Mouse (Mus musculus): ENCODE measurements around the gene Adssl1.

Adssl1 gene

DNA sequence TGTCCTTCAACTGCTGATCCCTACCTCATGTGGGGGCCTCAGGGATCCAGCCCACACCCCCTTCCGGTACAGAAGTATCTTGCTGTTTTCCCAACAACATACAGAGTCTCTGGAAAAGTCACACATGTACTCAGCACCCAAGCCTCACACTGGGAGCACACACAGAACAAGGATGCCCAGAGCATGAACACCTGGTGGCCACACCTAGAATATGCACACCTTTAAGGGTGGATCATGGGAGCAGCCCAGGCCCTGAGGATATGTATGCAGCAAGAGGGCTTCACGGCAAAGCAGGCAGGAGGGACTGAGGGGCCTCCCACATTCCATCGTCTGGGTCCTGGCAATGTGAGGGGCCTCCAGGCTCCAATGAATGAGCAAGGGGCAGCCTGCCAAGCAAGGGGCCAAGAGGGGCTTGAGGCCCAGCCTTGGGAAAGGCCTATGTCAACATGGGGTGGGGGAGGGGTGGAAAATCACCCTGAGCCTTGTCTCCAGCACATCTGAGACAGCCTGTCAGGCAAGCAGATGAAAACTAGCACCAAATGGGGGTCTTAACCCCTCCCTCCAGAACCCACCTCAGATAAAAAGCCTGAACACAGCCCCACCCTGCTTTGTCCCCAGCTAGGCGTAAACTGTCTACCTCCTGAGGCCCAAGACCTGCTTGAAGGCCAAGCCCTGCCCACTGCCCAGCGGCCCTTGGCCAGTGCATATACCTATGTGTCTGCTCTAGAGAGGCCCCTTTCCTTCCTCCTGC is 40.9 kb downstream of the Adssl1 start:
- DNase-seq = peak; percentile 82 to 92

DNA sequence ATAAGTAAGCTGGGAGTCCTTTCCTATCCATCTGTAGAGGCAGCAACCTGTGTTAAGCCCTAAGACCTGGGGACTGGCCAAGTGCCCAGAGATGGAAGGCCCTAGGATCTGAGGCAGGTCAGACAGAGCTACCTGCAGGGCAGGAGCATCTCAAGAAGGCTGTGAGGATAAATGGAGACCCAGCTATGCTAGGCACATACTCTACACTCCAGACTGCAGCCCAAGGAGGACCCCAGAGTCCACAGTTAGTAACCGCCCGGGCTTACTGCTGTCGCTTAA is 41.4 kb downstream of the Adssl1 start:
- no peak for DNase-seq

DNA sequence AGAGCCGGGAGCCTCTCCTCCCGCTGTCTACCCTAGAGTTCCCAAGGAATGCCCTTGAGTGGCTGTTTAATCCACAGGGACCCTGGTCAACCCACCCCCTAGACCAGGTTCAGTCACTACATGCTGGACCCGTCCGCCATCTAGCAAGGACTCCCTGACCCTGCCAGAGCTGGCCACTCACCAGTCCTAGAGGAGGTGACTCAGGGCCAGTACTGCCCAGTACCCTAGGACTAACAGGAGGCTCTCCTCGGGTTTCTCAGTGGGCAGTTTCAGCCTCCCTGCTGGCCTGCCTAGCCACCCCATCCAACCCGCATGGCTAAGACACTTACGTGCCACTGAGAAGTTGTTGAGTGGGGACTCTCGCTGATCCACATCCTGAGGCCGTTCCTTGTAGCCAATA is 42.0 kb downstream of the Adssl1 start:
- DNase-seq = no peak

DNA sequence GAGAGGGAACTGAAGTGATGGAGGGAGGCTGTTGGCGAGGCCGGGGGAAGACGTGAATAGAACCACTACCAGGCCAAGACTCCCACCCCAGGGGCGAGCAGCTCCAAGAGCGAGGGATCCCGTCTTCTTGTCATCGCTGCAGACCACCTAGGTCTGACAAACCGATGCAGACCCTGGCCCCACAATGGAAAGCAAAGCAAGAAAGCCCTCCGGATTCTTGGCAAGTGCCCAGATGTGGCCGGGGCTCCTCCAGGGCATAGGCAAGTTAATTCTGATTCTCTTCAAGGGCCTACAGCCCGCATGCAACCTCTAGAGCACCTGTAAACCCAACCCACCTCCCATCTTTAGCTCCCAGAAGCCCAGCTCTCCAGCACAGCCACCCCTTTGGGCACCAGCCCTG is 43.5 kb downstream of the Adssl1 start:
- DNase-seq = no peak

DNA sequence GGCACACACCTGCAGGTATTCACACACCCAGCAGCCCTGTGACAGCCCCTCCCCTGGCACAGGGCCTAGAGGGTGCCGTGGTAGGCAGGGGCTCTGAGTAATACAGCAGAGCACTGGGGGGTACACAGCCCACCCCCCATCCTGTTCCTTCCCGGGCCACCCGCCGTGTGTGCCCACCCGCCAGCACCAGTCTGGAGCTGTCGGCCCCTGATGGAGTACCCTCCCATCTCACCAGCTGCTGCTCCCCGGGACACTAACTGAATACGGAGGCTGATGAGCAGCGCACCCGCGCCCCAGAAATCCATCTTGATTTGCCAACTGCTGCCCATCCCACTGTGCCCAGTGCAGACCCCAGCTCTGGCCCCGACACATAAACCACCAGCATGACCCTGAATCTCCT is 43.9 kb downstream of the Adssl1 start:
- no peak for DNase-seq

DNA sequence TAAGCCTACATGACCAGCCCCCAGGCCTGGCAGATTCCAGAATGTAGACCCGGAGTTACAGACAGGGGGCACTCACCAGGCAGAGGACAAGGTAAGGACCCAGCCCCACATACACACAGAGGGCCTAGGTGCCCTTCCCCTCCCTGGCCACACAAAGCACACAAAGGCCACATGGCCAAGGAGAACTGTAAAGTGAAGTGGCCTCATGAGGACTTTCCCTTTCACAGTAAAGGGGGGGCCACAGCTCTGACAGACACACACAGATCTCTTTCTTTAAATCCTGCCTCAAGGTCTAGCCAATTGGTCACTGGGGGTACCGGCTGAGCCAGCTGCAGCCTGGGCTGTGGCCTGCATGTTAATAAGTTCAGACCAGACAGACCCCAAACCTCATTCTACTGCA is 44.3 kb downstream of the Adssl1 start:
- DNase-seq = no peak

DNA sequence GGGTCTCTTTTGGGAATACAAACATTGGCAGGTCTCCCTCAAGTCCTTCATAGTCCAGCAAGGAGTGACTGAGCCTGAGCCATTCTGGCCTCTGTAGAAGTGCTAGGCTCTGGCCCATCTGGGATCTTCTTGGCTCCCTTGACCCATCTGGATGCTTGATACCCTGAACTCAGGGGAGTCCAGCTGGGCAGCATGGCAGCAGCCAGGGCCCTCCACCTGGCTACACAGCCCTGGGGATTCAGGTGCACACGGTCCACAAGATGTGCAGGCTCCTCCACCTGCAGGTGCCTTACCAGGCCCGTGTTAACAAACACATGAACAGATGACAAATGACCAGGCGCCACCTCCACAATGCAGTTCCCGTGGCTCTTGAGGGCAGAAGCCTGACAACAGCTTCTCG is 44.8 kb downstream of the Adssl1 start:
- no peak for DNase-seq

DNA sequence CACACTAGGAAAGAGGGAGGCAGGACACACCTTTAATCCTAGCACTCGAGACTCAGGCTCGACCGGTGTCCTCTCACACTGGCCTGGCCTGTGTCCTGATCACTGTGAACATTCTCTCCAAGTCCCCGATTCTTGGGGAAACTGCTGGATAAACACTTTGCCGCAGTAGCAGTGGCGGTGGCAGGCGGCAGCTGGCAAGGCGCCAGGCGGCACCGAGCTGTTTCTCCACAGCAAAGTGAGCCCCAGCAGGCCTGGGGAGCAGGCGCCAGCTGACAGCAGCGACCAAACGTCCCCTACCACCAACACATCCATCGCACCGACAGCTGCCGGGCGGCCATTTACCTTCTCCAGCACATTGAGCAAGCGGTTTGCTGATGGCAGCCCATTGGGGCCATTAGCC is 45.6 kb downstream of the Adssl1 start:
- peak; percentile 87 to 93 for DNase-seq

DNA sequence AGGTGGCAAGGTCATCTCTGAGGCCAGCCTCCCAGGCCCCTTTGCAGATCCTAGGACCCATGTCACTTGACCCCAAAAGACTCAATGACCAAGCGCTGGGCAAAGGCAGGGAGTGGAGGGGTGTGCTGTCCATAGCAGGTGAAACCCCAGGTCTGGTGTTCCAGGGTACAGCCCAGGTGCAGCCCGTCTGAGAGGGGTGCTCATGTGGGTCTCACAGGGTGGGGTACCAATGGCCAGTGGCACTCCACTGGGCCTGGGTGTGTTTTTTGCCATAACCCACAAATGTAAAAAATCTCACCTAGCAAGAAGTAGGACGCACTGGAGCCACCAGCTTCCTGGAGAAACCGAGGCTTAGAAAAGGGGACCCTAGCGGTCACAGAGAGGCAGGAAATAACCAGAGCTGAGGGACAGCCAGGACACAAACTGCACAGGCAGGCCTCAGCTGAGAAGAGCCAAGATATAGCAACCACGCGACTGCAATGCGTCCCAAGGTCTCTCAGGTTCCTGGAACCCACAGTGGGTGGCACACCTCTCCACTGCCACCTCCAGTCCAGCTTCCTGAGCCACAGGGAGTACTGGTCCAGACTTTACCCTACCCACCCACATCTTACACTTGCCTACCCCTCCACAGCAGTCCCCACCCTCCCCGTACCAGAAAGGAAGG is 46.2 kb downstream of the Adssl1 start:
- no peak for DNase-seq

DNA sequence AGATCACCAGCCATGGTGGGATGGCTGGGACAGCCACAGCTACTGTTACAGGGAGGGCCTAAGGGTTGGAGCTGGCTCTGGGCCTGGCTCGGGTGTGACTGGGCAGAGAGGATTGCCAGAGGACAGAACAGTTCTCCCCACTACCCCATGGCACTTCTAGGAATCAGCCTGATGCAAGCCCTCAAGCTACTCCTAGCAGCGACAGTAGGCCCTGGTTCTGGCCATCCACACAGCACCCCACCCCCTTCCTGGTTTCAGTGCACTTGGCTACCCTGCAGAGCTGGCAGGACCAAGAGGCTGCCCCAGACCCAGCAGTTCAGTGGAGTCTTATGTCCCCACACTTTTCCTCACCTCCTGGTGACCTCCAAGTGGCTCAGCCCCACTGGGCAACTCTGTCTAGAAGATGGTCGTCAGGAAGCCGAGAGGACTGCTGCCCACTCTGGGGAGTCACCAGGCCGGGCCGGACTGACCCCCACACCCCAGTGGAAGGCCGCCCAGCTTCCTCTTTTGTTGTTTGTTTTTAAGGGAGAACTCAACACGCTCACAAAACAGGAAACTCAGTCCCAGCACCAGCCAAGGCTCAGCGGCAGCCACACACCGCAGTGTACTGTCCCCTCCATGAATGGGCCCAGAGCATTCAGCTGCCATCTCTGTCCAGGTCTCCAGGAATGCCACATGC is 47.9 kb downstream of the Adssl1 start:
- peak; percentile 63 to 64 for DNase-seq

DNA sequence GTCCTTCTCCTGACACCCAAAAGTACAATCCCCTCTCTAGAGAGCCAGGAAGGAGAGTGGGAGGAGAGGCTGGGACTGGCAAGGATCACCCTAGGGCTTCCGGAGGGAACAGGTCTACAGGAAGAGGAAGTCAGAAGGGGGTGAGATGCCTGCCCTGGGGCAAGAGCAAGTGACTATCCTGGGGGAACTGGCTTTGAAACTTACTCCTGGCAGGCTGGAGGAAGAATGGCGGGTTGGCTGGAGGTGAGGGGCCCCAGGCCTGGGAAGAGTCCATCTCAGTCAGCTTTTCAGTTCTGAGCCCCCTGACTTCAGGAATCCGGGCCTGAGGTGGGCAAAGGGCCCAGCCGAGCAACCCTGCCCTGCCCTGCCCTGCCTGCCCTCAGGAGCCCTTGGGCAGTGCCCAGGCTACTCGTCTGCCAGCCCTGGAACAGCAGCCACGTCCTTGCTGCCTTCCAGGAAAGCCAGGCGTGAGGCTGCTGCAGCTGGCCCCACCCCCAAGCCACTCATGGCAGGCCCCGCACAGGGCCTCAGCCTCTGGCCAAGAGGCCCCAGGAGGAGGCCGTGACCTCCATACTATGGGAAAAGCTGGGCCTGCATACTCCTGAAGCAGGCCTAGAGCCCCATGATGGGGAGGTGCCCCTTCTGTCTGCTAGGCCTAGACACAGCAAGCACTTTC is 51.0 kb downstream of the Adssl1 start:
- peak in 1 of 2 experiments; percentile 72 for DNase-seq

DNA sequence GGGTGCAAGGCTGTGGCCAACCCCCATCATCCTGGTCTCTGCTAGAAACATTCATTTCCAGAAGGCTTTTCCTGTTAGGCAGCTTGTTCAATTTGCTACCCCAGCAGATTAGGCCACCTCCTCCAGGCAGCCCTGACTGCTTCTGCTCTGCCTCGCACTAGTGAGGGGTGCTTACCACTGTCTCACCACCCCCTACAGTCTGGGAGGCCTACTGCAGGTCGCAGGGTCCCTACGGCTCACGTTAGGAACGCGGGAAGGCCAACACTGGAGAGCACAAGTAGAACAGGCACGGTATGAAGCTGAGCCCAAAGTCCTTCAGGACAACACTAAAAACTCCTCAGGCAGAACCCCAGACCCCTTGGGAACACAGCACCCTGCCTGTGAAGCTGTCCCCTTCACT is 52.0 kb downstream of the Adssl1 start:
- no peak for DNase-seq

DNA sequence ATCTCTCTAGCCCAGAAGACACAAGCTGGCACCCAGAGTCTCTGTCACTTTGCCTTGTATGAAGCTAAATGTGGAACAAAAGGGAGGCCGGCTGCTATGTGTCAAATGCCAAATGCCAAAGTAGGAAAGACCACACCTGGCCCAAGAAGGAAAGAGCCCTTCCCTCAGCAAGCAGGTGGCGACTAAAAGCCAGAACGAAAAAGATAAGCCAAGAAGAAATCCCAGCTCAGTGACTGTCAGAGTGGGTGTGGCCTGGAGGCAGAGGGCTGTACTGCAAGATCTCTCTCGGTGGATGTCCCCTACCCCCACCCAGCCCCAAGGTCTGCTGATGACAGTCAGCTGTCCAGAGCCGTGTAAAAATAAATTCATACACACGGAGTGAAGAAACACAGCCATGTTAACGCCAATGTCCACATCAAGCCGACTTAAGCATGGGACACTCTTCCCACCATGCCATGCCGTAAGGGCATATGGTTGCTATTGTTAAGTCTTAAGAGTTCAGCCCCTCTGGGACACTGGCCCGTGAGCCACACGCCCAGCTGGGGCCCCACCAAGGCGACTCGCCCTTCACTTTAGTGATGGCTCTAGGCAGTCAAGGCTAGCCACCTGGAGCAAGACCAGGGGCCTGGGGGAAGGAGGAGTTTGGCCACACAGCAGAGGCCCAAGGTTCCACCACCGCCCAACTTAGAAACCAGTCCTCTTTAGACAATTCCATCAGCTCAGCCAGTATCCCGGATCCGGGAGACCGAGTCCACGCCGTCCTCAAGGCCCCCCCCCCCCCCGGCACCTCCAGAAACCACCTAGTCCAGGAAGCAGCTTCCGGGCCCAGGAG is 53.1 kb downstream of the Adssl1 start:
- DNase-seq = peak; percentile 66 to 72

DNA sequence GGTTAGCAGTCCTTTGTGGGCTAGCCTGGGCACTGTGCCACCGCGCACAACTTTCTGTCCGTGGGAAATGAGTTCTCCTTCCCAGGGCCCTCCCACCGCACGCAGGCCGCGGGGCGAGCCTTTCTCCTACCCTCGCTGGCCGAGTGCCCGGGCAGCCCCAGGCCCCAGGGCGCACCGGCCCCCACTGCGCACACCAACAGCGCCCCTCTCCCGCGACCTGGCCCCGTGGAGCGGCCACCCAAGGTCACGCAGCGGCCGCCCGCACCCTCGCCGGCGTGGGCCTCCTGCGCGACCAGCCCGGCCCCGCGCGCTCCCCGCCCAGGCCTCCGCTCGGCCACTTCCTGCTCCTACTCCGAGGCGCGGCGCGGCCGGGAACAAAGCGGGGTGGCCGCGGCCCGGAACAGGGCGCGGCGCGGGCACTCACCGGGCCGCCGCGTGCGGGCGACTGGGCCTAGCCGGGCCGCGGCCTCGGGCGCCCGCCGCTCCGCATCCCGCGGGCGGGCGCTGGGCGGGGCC is 53.8 kb downstream of the Adssl1 start:
- DNase-seq = peak; percentile 71 to 78

DNA sequence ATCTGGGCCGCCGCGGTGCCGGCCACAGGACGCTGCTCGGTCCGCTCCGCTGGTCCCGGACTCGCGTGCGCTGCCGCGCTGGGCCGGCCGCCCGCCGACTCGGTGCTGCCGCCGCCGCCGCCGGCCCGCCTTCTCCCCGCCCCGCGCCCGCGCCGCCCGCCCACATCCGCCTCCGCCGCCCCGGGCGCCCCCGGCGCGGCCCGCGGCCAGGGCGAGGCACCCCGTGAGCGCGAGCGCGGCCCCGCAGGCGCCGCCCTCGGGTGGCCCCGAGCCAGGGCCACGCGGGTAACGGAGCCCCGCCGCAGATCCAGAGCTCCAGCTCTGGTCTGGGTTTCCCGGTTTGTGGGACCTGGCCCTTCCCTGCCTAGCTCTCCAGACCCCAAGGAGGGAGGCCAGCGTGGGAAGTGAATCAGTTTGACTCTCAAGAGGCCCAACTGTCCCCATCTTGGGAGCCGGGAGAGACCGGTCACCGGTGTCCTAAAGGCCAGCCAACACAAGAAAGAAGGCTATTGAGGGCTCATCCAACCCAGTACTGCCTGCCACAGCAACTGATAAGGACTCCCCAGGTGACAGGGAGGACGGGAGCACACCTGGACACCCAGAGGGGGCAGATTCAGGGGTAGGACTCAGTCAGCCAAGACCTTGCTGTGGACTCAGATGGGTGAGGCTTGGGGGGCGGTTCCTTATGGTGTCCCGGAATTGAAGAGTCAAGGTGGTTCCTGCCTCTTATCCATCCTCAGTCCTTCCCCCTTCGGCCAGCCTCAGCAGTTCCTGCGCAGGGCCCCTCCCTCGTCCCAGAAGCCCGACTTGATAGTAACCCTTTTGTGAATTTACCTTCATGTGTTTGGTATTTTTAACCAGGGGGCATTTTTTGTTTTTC is 54.5 kb downstream of the Adssl1 start, which contains the start of gene Akt1:
Gene Akt1 (minus strand): TSS at position 753 of the 880 bp plus-strand sequence.
- DNase-seq = peak; percentile 68 to 83

DNA sequence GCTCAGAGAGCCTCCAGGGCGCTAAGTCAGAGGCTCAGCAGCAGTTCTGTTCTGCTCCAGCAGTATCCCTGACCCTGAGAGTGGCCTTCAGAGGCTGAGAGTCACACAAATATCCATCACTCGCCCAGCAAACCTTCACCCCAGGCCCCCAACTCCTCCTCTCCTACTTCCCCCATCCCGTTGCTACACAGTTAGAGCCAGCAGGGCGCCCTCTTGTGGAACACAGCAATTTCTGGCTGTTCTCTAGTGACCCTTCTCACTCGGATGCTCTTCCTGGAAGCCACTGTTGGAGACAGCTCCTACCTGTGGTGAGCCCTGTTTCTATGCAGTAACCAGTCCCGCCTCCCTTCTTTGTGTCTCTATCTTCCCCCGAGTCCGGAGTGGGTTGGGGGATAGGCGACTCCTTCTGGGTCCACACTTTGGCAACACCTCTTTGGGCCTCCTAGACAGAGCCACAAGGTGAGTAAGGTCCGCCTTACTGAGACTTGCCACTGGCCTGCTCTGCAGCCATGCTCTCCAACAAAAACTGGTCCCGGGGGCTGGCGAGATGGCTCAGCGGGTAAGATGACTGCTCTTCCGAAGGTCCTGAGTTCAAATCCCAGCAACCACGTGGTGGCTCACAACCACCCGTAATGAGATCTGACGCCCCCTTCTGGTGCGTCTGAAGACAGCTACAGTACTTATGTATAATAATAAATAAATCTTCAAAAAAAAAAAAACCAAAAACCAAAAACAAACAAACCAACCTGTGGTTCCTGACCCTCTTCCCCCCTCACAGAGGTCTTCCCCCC is 55.6 kb downstream of the Adssl1 start:
- DNase-seq = peak; percentile 83 to 92

DNA sequence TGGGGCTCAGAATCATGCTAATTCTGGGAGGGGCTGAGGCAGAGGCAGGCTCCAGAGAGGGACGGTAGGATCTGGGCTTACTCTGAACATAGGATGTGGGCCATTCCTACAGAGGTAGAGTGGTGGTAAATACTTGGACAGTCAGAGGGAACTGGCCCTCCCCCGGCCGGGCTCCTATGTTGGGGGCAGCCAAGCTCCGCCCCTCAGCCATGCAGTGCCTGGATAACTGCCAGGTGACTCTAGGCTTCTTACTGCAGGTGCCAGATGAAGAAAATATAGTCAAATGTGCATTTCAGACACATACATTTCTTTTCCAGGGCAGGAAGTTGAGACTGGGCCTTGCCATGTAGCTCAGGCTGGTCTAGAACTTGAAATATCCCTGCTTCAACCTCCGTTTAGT is 57.2 kb downstream of the Adssl1 start:
- peak in 1 of 2 experiments; percentile 57 for DNase-seq

DNA sequence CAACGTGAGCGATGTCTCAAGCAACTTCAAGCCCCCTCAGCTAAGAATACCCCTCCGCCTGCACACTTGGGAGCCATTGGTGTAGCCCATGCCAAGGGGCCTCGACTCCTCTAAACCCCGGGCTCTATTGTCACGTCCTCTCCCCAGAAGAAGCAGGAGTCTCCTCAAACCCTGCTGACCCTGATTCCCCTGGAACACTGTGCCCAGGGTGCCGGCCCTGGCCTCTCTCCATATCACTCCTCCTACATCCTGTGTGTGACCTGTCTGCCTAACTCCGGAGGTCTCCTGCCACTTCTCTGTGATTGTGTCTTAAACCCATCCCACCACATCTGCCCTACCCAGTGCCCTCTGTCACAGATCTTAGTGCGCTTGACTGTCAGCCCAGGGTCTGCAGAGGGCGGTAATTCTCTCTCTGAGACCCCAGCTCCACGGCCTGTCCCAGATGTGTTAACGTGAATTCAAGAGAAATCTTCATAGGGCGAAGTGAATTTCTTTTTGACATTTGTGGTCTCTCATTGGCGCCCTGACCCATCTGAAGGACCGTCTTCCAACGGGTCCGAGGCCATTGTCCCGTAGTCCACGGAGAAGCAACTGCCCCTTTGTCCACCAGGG is 58.2 kb downstream of the Adssl1 start:
- DNase-seq = no peak

DNA sequence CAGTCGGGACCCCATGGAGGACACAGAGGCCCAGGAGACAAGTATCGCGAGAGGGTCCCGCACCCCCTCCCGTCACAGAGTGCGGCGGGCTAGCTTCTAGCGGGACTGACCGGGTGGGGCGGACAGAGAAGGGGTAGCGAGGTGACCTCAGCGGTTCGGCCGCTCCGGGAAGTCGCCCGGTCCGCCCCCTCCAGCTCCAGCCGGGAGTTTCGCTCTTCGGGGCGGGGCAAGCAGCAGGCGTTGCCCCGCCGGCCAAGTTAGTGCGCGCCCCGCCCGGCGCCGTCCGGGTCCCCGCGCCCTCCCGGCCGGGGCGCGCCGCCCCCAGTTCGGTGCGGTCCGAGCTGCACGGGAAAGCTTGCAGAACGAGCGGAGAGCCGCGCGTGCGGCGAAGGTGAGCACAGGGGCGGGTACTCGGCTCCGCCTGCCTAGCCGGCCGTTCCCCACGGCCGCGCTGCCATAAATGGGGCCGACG is 58.7 kb downstream of the Adssl1 start, which contains the start of gene Zbtb42:
Gene Zbtb42 (plus strand): TSS at position 274 of the 472 bp plus-strand sequence.
- DNase-seq = peak; percentile 85 to 90
